Mouse (Mus musculus): ENCODE measurements around the gene Olfr1441. TPM values are rescaled to one million over a fixed set of nuclear protein-coding genes. Genes with fewer than 3 reads are reported as not detected.

Gene Olfr1441
- not detected in 2 replicates for polyA plus RNA-seq (2014; fragmentation: Nextera tagmentation; extraction: Ambion mirVana)

GRCm38 (mm10) chr19:12417361-12417760 is at the start of gene Olfr1441:
TSS of gene Olfr1441 (plus strand) at chr19:12417433.
- no peak for ATAC-seq (ENCODE audit: low read depth)
- H3K36me3 ChIP-seq (ENCODE audit: control insufficient read depth, insufficient read depth, low read length): no peaks in the 10 kb centered on the region

GRCm38 (mm10) chr19:12373004-12373403 is 44.2 kb upstream of the Olfr1441 start:
- Histone ChIP-seq H3K27ac (ENCODE audit: low read depth, low read length) (no peak overlapping the region), H3K9me3 (ENCODE audit: control insufficient read depth, low read length) (no peaks in the 10 kb centered on the region), H3K4me3 (ENCODE audit: low read depth, low read length) (no peak overlapping the region), H3K4me2 (ENCODE audit: low read depth, low read length) (no peak overlapping the region), H3K36me3 (ENCODE audit: control insufficient read depth, insufficient read depth, low read length) (no peaks in the 10 kb centered on the region), H3K27me3 (ENCODE audit: control insufficient read depth, insufficient read depth, low read length) (no peaks in the 10 kb centered on the region), H3K9ac (replicated peaks; ENCODE audit: low read depth, low read length) (no peak overlapping the region), H3K4me1 (ENCODE audit: control insufficient read depth, insufficient read depth, low read length) (no peaks in the 10 kb centered on the region)
- no peak for ATAC-seq (ENCODE audit: low read depth)
- WGBS: 87% methylated on average over 3 of the region's 3 CpGs

More at GRCm38 (mm10) chr19:12417361-12417760, at the start of gene Olfr1441:
- no peaks in the 10 kb centered on the region for H3K27me3 ChIP-seq (ENCODE audit: control insufficient read depth, insufficient read depth, low read length)
- H3K4me2 ChIP-seq (ENCODE audit: low read depth, low read length): no peak within 1 kb of the TSS
- H3K27ac ChIP-seq (ENCODE audit: low read depth, low read length): no peak within 1 kb of the TSS
- no peak within 1 kb of the TSS for H3K9ac ChIP-seq (replicated peaks; ENCODE audit: low read depth, low read length)
- H3K4me3 ChIP-seq (ENCODE audit: low read depth, low read length): no peak within 1 kb of the TSS
- H3K4me1 ChIP-seq (ENCODE audit: control insufficient read depth, insufficient read depth, low read length): no peaks in the 10 kb centered on the region
- H3K9me3 ChIP-seq (ENCODE audit: control insufficient read depth, low read length): no peaks in the 10 kb centered on the region

GRCm38 (mm10) chr19:12374465-12375025 is 42.7 kb upstream of the Olfr1441 start:
- Histone ChIP-seq H3K9ac (replicated peaks; ENCODE audit: low read depth, low read length) (no peak overlapping the region), H3K9me3 (ENCODE audit: control insufficient read depth, low read length) (no peaks in the 10 kb centered on the region), H3K36me3 (ENCODE audit: control insufficient read depth, insufficient read depth, low read length) (no peaks in the 10 kb centered on the region), H3K27me3 (ENCODE audit: control insufficient read depth, insufficient read depth, low read length) (no peaks in the 10 kb centered on the region), H3K4me1 (ENCODE audit: control insufficient read depth, insufficient read depth, low read length) (no peaks in the 10 kb centered on the region), H3K27ac (ENCODE audit: low read depth, low read length) (no peak overlapping the region), H3K4me3 (ENCODE audit: low read depth, low read length) (no peak overlapping the region), H3K4me2 (ENCODE audit: low read depth, low read length) (no peak overlapping the region)
- WGBS: 78% methylated on average over 2 of the region's 2 CpGs
- ATAC-seq (ENCODE audit: low read depth): no peak

GRCm38 (mm10) chr19:12386979-12387378 is 30.3 kb upstream of the Olfr1441 start, which contains the start of gene Olfr1440:
TSS of gene Olfr1440 (plus strand) at chr19:12387279.
- no peak for ATAC-seq (ENCODE audit: low read depth)
- Histone ChIP-seq H3K9ac (replicated peaks; ENCODE audit: low read depth, low read length) (no peak within 1 kb of the TSS), H3K4me3 (ENCODE audit: low read depth, low read length) (no peak within 1 kb of the TSS), H3K27me3 (ENCODE audit: control insufficient read depth, insufficient read depth, low read length) (no peaks in the 10 kb centered on the region), H3K4me1 (ENCODE audit: control insufficient read depth, insufficient read depth, low read length) (no peaks in the 10 kb centered on the region), H3K27ac (ENCODE audit: low read depth, low read length) (no peak within 1 kb of the TSS), H3K9me3 (ENCODE audit: control insufficient read depth, low read length) (no peaks in the 10 kb centered on the region), H3K4me2 (ENCODE audit: low read depth, low read length) (no peak within 1 kb of the TSS), H3K36me3 (ENCODE audit: control insufficient read depth, insufficient read depth, low read length) (no peaks in the 10 kb centered on the region)
- WGBS: 87% methylated on average over 2 of the region's 2 CpGs

DNA sequence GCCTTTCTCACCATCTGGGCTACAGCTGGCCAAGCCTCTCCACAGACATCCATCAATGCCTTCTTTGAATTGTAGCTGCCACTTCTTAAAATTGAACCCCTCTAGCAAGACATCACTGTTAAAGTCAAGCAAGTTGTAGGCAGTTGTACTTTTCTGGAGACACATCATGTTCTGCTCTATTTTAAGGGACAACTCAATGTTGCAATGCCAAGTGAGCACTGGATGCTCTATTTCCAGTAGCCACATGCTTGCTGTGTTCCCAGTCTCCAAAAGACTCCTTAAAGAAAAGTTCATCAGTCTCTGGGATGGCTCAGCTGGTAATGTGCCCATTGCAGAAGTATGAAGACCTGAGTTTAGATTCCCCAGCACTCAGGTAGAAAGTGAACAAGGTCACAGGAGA is 3.5 kb upstream of the Olfr1441 start:
- no peak for ATAC-seq (ENCODE audit: low read depth)
- Histone ChIP-seq H3K4me3 (ENCODE audit: low read depth, low read length) (no peak overlapping the region), H3K9me3 (ENCODE audit: control insufficient read depth, low read length) (no peaks in the 10 kb centered on the region), H3K9ac (replicated peaks; ENCODE audit: low read depth, low read length) (no peak overlapping the region), H3K4me1 (ENCODE audit: control insufficient read depth, insufficient read depth, low read length) (no peaks in the 10 kb centered on the region), H3K4me2 (ENCODE audit: low read depth, low read length) (no peak overlapping the region), H3K36me3 (ENCODE audit: control insufficient read depth, insufficient read depth, low read length) (no peaks in the 10 kb centered on the region), H3K27me3 (ENCODE audit: control insufficient read depth, insufficient read depth, low read length) (no peaks in the 10 kb centered on the region), H3K27ac (ENCODE audit: low read depth, low read length) (no peak overlapping the region)

- Histone ChIP-seq H3K9ac (replicated peaks; ENCODE audit: low read depth, low read length) (no peak overlapping the region), H3K9me3 (ENCODE audit: control insufficient read depth, low read length) (no peaks in the 10 kb centered on the region), H3K27ac (ENCODE audit: low read depth, low read length) (no peak overlapping the region), H3K36me3 (ENCODE audit: control insufficient read depth, insufficient read depth, low read length) (no peaks in the 10 kb centered on the region), H3K4me3 (ENCODE audit: low read depth, low read length) (no peak overlapping the region), H3K4me1 (ENCODE audit: control insufficient read depth, insufficient read depth, low read length) (no peaks in the 10 kb centered on the region), H3K4me2 (ENCODE audit: low read depth, low read length) (no peak overlapping the region), H3K27me3 (ENCODE audit: control insufficient read depth, insufficient read depth, low read length) (no peaks in the 10 kb centered on the region)
- ATAC-seq (ENCODE audit: low read depth): no peak
- WGBS: 94% methylated on average over 3 of the region's 3 CpGs
These were observed 1.1 kb downstream of the Olfr1441 start for GRCm38 (mm10) chr19:12418312-12418711.

DNA sequence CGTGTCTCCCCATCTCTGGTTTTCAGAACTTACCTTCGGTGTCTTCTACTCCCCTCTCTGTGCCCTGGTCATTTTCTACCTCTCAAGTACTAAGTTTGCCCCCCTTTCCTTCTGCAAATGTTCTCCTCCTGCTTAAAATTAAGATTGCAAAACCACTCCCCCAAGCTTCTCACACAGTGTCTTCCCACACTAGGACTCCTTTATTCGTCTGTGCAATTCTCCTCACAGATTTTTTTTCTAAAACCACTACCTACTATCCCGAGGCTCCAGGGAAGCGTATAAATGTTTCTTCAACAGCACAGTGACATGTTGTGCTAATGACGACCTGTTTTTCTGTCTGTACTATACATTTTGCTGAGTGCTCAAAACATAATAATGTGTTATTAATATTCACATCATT is 3.3 kb downstream of the Olfr1441 start:
- H3K4me1 ChIP-seq (ENCODE audit: control insufficient read depth, insufficient read depth, low read length): no peaks in the 10 kb centered on the region
- H3K27ac ChIP-seq (ENCODE audit: low read depth, low read length): no peak overlapping the region
- H3K27me3 ChIP-seq (ENCODE audit: control insufficient read depth, insufficient read depth, low read length): no peaks in the 10 kb centered on the region
- H3K4me2 ChIP-seq (ENCODE audit: low read depth, low read length): no peak overlapping the region
- WGBS: 76% methylated on average over 6 of the region's 6 CpGs
- H3K9me3 ChIP-seq (ENCODE audit: control insufficient read depth, low read length): no peaks in the 10 kb centered on the region
- no peak for ATAC-seq (ENCODE audit: low read depth)
- no peaks in the 10 kb centered on the region for H3K36me3 ChIP-seq (ENCODE audit: control insufficient read depth, insufficient read depth, low read length)
- H3K9ac ChIP-seq (replicated peaks; ENCODE audit: low read depth, low read length): no peak overlapping the region
- no peak overlapping the region for H3K4me3 ChIP-seq (ENCODE audit: low read depth, low read length)

GRCm38 (mm10) chr19:12421680-12422079 is 4.4 kb downstream of the Olfr1441 start:
- no peak for ATAC-seq (ENCODE audit: low read depth)
- Histone ChIP-seq H3K9me3 (ENCODE audit: control insufficient read depth, low read length) (no peaks in the 10 kb centered on the region), H3K27ac (ENCODE audit: low read depth, low read length) (no peak overlapping the region), H3K36me3 (ENCODE audit: control insufficient read depth, insufficient read depth, low read length) (no peaks in the 10 kb centered on the region), H3K9ac (replicated peaks; ENCODE audit: low read depth, low read length) (no peak overlapping the region), H3K4me1 (ENCODE audit: control insufficient read depth, insufficient read depth, low read length) (no peaks in the 10 kb centered on the region), H3K4me2 (ENCODE audit: low read depth, low read length) (no peak overlapping the region), H3K27me3 (ENCODE audit: control insufficient read depth, insufficient read depth, low read length) (no peaks in the 10 kb centered on the region), H3K4me3 (ENCODE audit: low read depth, low read length) (no peak overlapping the region)
- WGBS: 93% methylated on average over 1 of the region's 1 CpGs

GRCm38 (mm10) chr19:12427101-12427500 is 9.9 kb downstream of the Olfr1441 start:
- Histone ChIP-seq H3K9me3 (ENCODE audit: control insufficient read depth, low read length) (no peaks in the 10 kb centered on the region), H3K27ac (ENCODE audit: low read depth, low read length) (no peak overlapping the region), H3K9ac (replicated peaks; ENCODE audit: low read depth, low read length) (no peak overlapping the region), H3K27me3 (ENCODE audit: control insufficient read depth, insufficient read depth, low read length) (no peaks in the 10 kb centered on the region), H3K4me2 (ENCODE audit: low read depth, low read length) (no peak overlapping the region), H3K36me3 (ENCODE audit: control insufficient read depth, insufficient read depth, low read length) (no peaks in the 10 kb centered on the region), H3K4me3 (ENCODE audit: low read depth, low read length) (no peak overlapping the region), H3K4me1 (ENCODE audit: control insufficient read depth, insufficient read depth, low read length) (no peaks in the 10 kb centered on the region)
- no peak for ATAC-seq (ENCODE audit: low read depth)
- WGBS: 90% methylated on average over 5 of the region's 5 CpGs

Measured in neural tube, embryonic 14.5 days (tissue).